Comparison of ENCODE assay signal across 9 mouse cellular contexts in genomic region chr7:68748761-68749635, GRCm38 (mm10). TPM values are rescaled to one million over a fixed set of nuclear protein-coding genes. Genes with fewer than 3 reads are reported as not detected.
A peak's percentile ranks its signal among the peaks of the same experiment; 100 is the strongest.
DNase-seq lines count a peak whose midpoint lies in the region; ATAC-seq lines count a peak whose summit lies in the region.
"Had no signal": no experiment of that assay in that cellular context is flagged by ENCODE, and none has a peak within 500 bp of the region (broad histone marks: within the 10 kb centered on the region; RNA-seq: fewer than 3 reads in every experiment).

TSS of gene Arrdc4 (minus strand) at chr7:68749241.

- no peaks in the 10 kb centered on the region for H3K9me3 ChIP-seq in hindbrain, embryonic 13.5 days

- H3K36me3 ChIP-seq in hindbrain, embryonic 13.5 days: peaks cover 8% of the 10 kb centered on the region

- H3K9ac ChIP-seq in hindbrain, embryonic 13.5 days: peak within 1 kb of the TSS; percentile 91

- H3K4me1 ChIP-seq in hindbrain, embryonic 13.5 days (replicated peaks): peaks cover 43% of the 10 kb centered on the region

- under 1% methylated on average over 54 of the region's 54 CpGs for WGBS in hindbrain, embryonic 13.5 days

- no peaks in the 10 kb centered on the region; the same call in 1 of the 2 replicates for H3K27me3 ChIP-seq in hindbrain, embryonic 13.5 days

- H3K4me3 ChIP-seq in hindbrain, embryonic 13.5 days: peak within 1 kb of the TSS; percentile 90
- H3K4me3 ChIP-seq: myocyte had no signal

- H3K27ac ChIP-seq in hindbrain, embryonic 13.5 days: peak within 1 kb of the TSS; percentile 86

- peak; percentile 93 for DNase-seq in WW6 (ENCODE audit: low read depth, low spot score)
- DNase-seq in cerebellum, postnatal 36 days: peak; percentile 96 to 99
- DNase-seq in frontal cortex, postnatal 25 days (ENCODE audit: low spot score in 2 of 2): peak; percentile 97 to 98
- peak; percentile 99 for DNase-seq in layer of hippocampus, postnatal 14 days (ENCODE audit: low spot score in 2 of 2)
- peak; percentile 99 for DNase-seq in lung, postnatal 10 days
- DNase-seq in ovary, postnatal 36 days (ENCODE audit: low spot score): peak; percentile 97
- peak; percentile 94 for DNase-seq in thymus, postnatal 14 days

- H3K4me2 ChIP-seq in hindbrain, embryonic 13.5 days: peak within 1 kb of the TSS; percentile 89

- ATAC-seq in hindbrain, embryonic 13.5 days (ENCODE audit: low FRiP score): peak; percentile 100

RNA-seq across cellular contexts. Expression of gene Arrdc4, which starts in this region (rescaled TPM):
- polyA plus RNA-seq in hindbrain, embryonic 13.5 days (2015; fragmentation: Nextera tagmentation; extraction: Ambion mirVana): 25.2 and 26.3 TPM in 2 replicates
- 10 to 100 TPM; 23.5 to 28.8 TPM for total RNA-seq in layer of hippocampus, postnatal 14 days (2021)

Comparison
In these comparisons a context has a peak if more than half of its experiments do, and no peak if none do; other contexts are left out.
1. Peak in every context shown above with its lines: DNase-seq, ATAC-seq, H3K4me3 ChIP-seq and H3K27ac ChIP-seq.